Mouse (Mus musculus) cerebellum, adult 2 months (tissue): ENCODE results near the gene Epha8. TPM values are rescaled to one million over a fixed set of nuclear protein-coding genes. Genes with fewer than 3 reads are reported as not detected.

ENCODE experiments used
- DNase-seq, 2 experiments: peaks; one replicate each; pipeline ENCODE4 v3.0.0; 2021
- H3K27ac ChIP-seq: fragments of 200-500 bp; 2 replicates; pipeline ENCODE4 v1.5.1; 2012; ENCODE audit warnings: low read length, control low read depth, inconsistent platforms; ENCODE audit not compliant: insufficient read depth
- H3K27me3 ChIP-seq: fragments of 200-500 bp; 2 replicates; pipeline ENCODE4 v1.6.1; 2012; ENCODE audit warnings: inconsistent platforms, mild to moderate bottlenecking, low read length, moderate library complexity; ENCODE audit not compliant: control insufficient read depth, insufficient read depth
- H3K4me1 ChIP-seq: fragments of 200-500 bp; 2 replicates; pipeline ENCODE4 v1.6.1; 2011; ENCODE audit warnings: low read length; ENCODE audit not compliant: control insufficient read depth, insufficient read depth
- H3K4me3 ChIP-seq: fragments of 200-500 bp; replicated peaks from 2 replicates; pipeline ENCODE3; 2011; ENCODE audit warnings: mild to moderate bottlenecking, low read depth, low read length, control low read depth; ENCODE audit not compliant: insufficient read depth
- CTCF ChIP-seq: fragments of 200-500 bp; IDR thresholded peaks from 2 replicates; pipeline ENCODE4 v1.5.1; 2011; ENCODE audit warnings: low read depth, mild to moderate bottlenecking, control low read depth, low read length, moderate library complexity, borderline replicate concordance; ENCODE audit not compliant: insufficient read depth
- POLR2A ChIP-seq: fragments of 200-500 bp; IDR thresholded peaks from 2 replicates; pipeline ENCODE4 v1.6.1; 2011; ENCODE audit warnings: low read length, control low read depth, borderline replicate concordance; ENCODE audit not compliant: insufficient read depth
- WGBS: fragments of 180-500 bp; shearing (Covaris S2); methylation state at CpG from one replicate; pipeline ENCODE4 v1.1.7; 2018; 5-methylcytosine and 5-hydroxymethylcytosine counted together
- polyA plus RNA-seq: library from polyadenylated mRNA; depleted of rRNA; stranded (reverse); fragments of >200 nt; gene quantifications from 2 replicates; pipeline ENCODE4 v1.2.3, GENCODE M21; 2012

The Epha8 gene
- polyA plus RNA-seq, 1 experiment = 44.5 TPM

- 66% methylated on average over 17 of the region's 17 CpGs for WGBS
- TF ChIP-seq POLR2A (no peak), CTCF (no peak)
- Histone ChIP-seq H3K27ac (no peak overlapping the region), H3K4me3 (no peak overlapping the region), H3K4me1 (peaks cover 42% of the 10 kb centered on the region), H3K27me3 (no peaks in the 10 kb centered on the region)
- no peak for DNase-seq
Observed at GRCm38 (mm10) chr4:136945397-136945796, 11.2 kb downstream of the Epha8 start.

GRCm38 (mm10) chr4:136944558-136945350 lies 11.9 kb downstream of the Epha8 start:
- Histone ChIP-seq H3K27ac (peak overlapping the region; percentile 17), H3K4me3 (no peak overlapping the region), H3K4me1 (peaks cover 35% of the 10 kb centered on the region), H3K27me3 (no peaks in the 10 kb centered on the region)
- TF ChIP-seq POLR2A (no peak), CTCF (no peak)
- DNase-seq = peak in 1 of 2 experiments; percentile 46
- WGBS = 43% methylated on average over 11 of the region's 11 CpGs

- Histone ChIP-seq H3K4me1 (peaks cover 28% of the 10 kb centered on the region), H3K4me3 (no peak overlapping the region), H3K27me3 (no peaks in the 10 kb centered on the region), H3K27ac (peak overlapping the region; percentile 21; the same call in 1 of the 2 replicates)
- no peak for DNase-seq
- TF ChIP-seq CTCF (no peak), POLR2A (no peak)
- WGBS = 25% methylated on average over 13 of the region's 13 CpGs
Observed at GRCm38 (mm10) chr4:136943175-136943574, 13.4 kb downstream of the Epha8 start.

GRCm38 (mm10) chr4:136942761-136943160 lies 13.9 kb downstream of the Epha8 start:
- Histone ChIP-seq H3K4me1 (peaks cover 32% of the 10 kb centered on the region), H3K4me3 (no peak overlapping the region), H3K27ac (peak overlapping the region; percentile 21; the same call in 1 of the 2 replicates), H3K27me3 (no peaks in the 10 kb centered on the region)
- TF ChIP-seq CTCF (no peak), POLR2A (no peak)
- 10% methylated on average over 18 of the region's 18 CpGs for WGBS
- DNase-seq = peak; percentile 77 to 81

GRCm38 (mm10) chr4:136937935-136938334 lies 18.7 kb downstream of the Epha8 start:
- TF ChIP-seq CTCF (no peak), POLR2A (no peak)
- no peak overlapping the region for H3K4me3 ChIP-seq
- H3K27me3 ChIP-seq = no peaks in the 10 kb centered on the region
- DNase-seq = no peak
- no peak overlapping the region for H3K27ac ChIP-seq
- peaks cover 28% of the 10 kb centered on the region for H3K4me1 ChIP-seq
- whole genome bisulfite sequencing = 68% methylated on average over 5 of the region's 5 CpGs

GRCm38 (mm10) chr4:136937344-136937743 lies 19.3 kb downstream of the Epha8 start:
- Histone ChIP-seq H3K4me1 (peaks cover 25% of the 10 kb centered on the region), H3K27ac (no peak overlapping the region), H3K4me3 (no peak overlapping the region), H3K27me3 (no peaks in the 10 kb centered on the region)
- TF ChIP-seq CTCF = peak; percentile 89
- TF ChIP-seq POLR2A = no peak
- DNase-seq = peak; percentile 69 to 79
- WGBS = 36% methylated on average over 4 of the region's 4 CpGs

GRCm38 (mm10) chr4:136934746-136935613 lies 21.6 kb downstream of the Epha8 start:
- WGBS = 61% methylated on average over 18 of the region's 18 CpGs
- no peak overlapping the region for H3K27ac ChIP-seq
- H3K27me3 ChIP-seq = no peaks in the 10 kb centered on the region
- TF ChIP-seq POLR2A (no peak), CTCF (no peak)
- no peak overlapping the region for H3K4me3 ChIP-seq
- no peak for DNase-seq
- H3K4me1 ChIP-seq = peaks cover 24% of the 10 kb centered on the region

GRCm38 (mm10) chr4:136930474-136930873 lies 26.1 kb downstream of the Epha8 start:
- Histone ChIP-seq H3K27ac (no peak overlapping the region), H3K4me3 (no peak overlapping the region), H3K4me1 (peaks cover 9% of the 10 kb centered on the region), H3K27me3 (no peaks in the 10 kb centered on the region)
- no peak for DNase-seq
- TF ChIP-seq CTCF (no peak), POLR2A (no peak)
- 79% methylated on average over 8 of the region's 8 CpGs for WGBS
